Mouse (Mus musculus) small intestine, adult 2 months (tissue): Measurements from ENCODE around the gene Gm44511.

Source experiments
- CTCF ChIP-seq: fragments of 200-500 bp; IDR thresholded peaks from 2 replicates; pipeline ENCODE4 v1.5.1; 2012; ENCODE audit warnings: low read depth, mild to moderate bottlenecking, control low read depth, inconsistent platforms, low read length, moderate library complexity, mixed read lengths; ENCODE audit not compliant: insufficient replicate concordance, insufficient read length; ENCODE audit errors: extremely low read depth
- POLR2A ChIP-seq: fragments of 200-500 bp; IDR thresholded peaks from 2 replicates; pipeline ENCODE4 v1.6.1; 2012; ENCODE audit warnings: low read depth, mild to moderate bottlenecking, control low read depth, inconsistent platforms, low read length, moderate library complexity

DNA sequence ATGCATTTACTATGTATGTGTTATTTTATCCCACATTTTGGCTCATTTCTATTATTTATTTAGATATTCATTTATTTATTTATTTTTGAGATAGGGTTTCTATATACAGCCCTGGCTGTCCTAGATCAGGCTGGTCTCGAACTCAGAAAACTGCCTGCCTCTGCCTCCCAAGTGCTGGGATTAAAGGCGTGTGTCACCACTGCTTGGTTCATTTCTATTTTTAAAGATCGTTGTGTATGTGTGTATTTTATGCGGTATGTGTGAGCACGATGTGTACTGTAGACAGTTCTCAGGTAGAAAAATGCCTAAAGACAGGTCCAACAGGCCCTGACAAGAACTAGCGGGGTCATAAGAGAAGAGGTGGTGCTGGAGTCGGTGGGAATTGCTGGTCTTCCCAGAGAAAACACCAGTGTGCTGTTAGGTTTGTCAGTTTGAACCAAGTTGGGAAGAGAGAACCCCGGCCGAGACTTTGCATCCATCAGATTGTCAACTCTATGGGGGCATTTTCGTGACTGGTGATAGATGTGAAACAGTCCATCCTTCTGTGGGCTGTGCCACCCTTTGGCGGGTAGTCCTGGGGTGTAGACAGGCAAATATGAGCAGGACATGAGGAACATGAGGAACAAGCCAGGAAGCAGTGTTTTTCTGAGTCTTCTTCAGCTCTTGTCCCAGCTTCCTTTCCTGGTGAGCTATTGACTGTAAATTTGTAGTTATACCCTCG is 28.8 kb downstream of the Gm44511 start:
- TF ChIP-seq POLR2A (no peak), CTCF (no peak)
